Mouse (Mus musculus): ENCODE results near the gene AI467606.

GRCm38 (mm10) chr7:127066317-127066716 is 24.8 kb upstream of the AI467606 start:
- TF ChIP-seq EP300 (IDR thresholded peaks at IDR 0.05; ENCODE audit: insufficient read depth, low read depth, low read length) (no peak), CTCF (IDR thresholded peaks at IDR 0.05; ENCODE audit: low read depth, low read length) (no peak), POLR2A (IDR thresholded peaks at IDR 0.05; ENCODE audit: insufficient read depth, low read length) (no peak)

Measured in ES-Bruce4 (cell line).